Mouse (Mus musculus): ENCODE results near the gene Prkar2a. TPM values are rescaled to one million over a fixed set of nuclear protein-coding genes. Genes with fewer than 3 reads are reported as not detected.
A peak's percentile ranks its signal among the peaks of the same experiment; 100 is the strongest.

Gene Prkar2a
- polyA plus RNA-seq, 1 experiment from 2014 or later = 32.9 TPM

DNA sequence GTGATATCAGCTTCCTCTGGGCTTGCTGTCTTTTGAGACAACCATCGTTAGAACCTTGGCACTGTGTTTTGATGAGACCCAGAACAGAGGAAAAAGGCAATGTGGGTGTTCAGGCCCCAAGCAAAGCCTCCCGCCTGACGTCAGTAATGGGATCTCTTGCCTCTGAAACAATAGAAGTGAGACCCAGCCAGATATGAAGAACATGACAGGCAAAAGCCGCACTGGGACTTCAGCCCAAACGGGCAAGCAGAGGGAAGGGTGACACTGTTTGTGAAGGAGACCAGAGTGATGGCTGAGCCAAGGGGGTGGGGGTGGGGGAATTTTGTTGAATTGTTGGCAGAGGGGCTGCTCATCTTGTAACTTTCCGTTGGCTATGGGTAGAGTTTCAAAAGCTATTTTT, 68.3 kb downstream of the Prkar2a start:
- H3K27me3 ChIP-seq (replicated peaks) = no peaks in the 10 kb centered on the region
- H3K9ac ChIP-seq = no peak overlapping the region
- H3K36me3 ChIP-seq = no peaks in the 10 kb centered on the region
- ATAC-seq (ENCODE audit: insufficient read depth, low FRiP score, low read depth) = no peak
- no peaks in the 10 kb centered on the region for H3K9me3 ChIP-seq
- no peak overlapping the region for H3K27ac ChIP-seq
- no peaks in the 10 kb centered on the region for H3K4me1 ChIP-seq
- no peak overlapping the region for H3K4me3 ChIP-seq (replicated peaks)
- no peak overlapping the region for H3K4me2 ChIP-seq
- 38% methylated on average over 6 of the region's 6 CpGs for WGBS

DNA sequence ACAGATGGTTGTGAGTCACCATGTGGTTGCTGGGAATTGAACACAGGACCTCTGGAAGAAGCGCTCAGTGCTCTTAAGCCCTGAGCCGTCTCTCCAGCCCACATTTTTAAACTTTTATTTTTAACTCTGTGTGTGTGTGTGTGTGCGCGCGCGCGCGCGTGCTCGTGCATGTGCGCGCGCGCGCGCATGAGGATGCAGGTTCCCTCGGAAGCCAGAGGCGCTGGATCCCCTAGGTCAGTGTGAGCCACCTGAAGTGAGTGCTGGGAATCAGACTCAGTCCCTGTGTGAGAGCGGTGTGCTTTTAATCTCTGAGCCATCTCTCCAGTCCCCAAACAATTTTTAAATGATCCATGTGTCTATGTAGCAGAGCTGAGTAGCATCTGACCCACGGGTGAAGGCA, 70.0 kb downstream of the Prkar2a start:
- Histone ChIP-seq H3K4me2 (no peak overlapping the region), H3K4me3 (replicated peaks) (no peak overlapping the region), H3K9me3 (no peaks in the 10 kb centered on the region), H3K4me1 (no peaks in the 10 kb centered on the region), H3K27ac (no peak overlapping the region), H3K27me3 (replicated peaks) (no peaks in the 10 kb centered on the region), H3K9ac (no peak overlapping the region), H3K36me3 (no peaks in the 10 kb centered on the region)
- no peak for ATAC-seq (ENCODE audit: insufficient read depth, low FRiP score, low read depth)
- whole genome bisulfite sequencing = 95% methylated on average over 20 of the region's 20 CpGs

DNA sequence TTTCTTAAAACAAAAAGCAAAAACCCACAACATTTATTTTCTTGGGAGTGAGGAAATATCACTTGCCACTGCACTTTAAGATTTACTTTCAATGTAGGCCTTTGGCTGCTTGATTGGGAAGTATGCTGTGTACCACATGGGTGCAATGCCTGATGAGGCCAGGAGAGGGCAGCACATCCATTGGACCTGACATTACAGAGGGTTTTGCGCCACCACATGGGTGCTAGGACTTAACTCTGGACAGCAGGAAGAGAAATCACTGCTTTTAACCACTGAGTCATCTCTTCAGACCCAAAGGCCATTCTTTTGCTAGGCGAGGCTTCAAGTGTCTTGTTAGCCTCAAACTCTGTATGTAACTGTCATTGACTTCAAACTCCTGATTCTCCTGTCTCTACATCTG, 70.7 kb downstream of the Prkar2a start:
- H3K9ac ChIP-seq = no peak overlapping the region
- H3K27me3 ChIP-seq (replicated peaks) = no peaks in the 10 kb centered on the region
- WGBS = 68% methylated on average over 2 of the region's 2 CpGs

DNA sequence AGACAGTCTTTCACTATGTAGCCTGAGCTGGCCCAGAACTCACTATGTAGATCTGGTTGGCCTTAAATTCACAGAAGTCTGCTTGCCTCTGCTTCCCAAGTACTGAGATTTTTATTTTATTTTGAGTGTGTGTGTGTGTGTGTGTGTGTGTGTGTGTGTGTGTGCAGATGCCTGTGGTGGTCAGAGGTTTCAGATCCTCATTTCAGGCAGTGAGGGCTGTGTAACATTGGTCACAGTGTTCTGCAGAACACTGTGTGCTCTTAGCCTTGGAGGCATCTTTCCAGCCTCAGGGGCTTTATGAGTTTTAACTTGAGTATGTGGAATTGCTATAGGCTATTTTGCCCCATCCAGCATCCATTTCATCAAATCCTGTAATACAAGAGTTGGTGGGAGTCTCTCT, 72.4 kb downstream of the Prkar2a start:
- Histone ChIP-seq H3K4me1 (no peaks in the 10 kb centered on the region), H3K27ac (no peak overlapping the region), H3K27me3 (replicated peaks) (no peaks in the 10 kb centered on the region), H3K36me3 (no peaks in the 10 kb centered on the region), H3K4me3 (replicated peaks) (no peak overlapping the region), H3K9me3 (no peaks in the 10 kb centered on the region), H3K4me2 (no peak overlapping the region), H3K9ac (no peak overlapping the region)
- ATAC-seq (ENCODE audit: insufficient read depth, low FRiP score, low read depth) = no peak

More for the DNA sequence above, 70.7 kb downstream of the Prkar2a start:
- H3K9me3 ChIP-seq = no peaks in the 10 kb centered on the region
- no peaks in the 10 kb centered on the region for H3K4me1 ChIP-seq
- no peak overlapping the region for H3K4me3 ChIP-seq (replicated peaks)
- no peak overlapping the region for H3K27ac ChIP-seq
- H3K36me3 ChIP-seq = no peaks in the 10 kb centered on the region
- no peak for ATAC-seq (ENCODE audit: insufficient read depth, low FRiP score, low read depth)
- no peak overlapping the region for H3K4me2 ChIP-seq

DNA sequence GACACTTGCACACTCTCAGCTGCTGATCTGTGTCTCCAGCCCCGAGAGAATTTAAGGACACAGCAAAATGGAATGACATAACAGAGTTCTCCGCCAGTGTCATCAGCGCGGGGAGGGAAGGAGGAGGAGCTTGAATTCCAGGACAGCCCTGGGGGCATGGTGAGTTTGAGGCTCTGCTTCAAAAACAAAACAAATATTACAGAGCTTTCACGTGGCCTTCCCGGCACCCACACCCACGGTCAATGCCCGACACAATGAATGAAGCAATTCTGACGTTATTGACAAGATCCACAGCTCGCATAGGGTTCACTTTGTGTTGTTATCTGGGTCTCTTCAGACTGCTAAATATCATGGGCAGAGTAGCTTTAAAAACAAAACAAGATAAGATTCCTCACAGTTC, 75.9 kb downstream of the Prkar2a start:
- 60% methylated on average over 10 of the region's 10 CpGs for WGBS
- Histone ChIP-seq H3K4me3 (replicated peaks) (no peak overlapping the region), H3K27ac (no peak overlapping the region), H3K4me1 (no peaks in the 10 kb centered on the region), H3K4me2 (no peak overlapping the region), H3K9me3 (no peaks in the 10 kb centered on the region), H3K27me3 (replicated peaks) (no peaks in the 10 kb centered on the region), H3K36me3 (no peaks in the 10 kb centered on the region), H3K9ac (no peak overlapping the region)
- no peak for ATAC-seq (ENCODE audit: insufficient read depth, low FRiP score, low read depth)

DNA sequence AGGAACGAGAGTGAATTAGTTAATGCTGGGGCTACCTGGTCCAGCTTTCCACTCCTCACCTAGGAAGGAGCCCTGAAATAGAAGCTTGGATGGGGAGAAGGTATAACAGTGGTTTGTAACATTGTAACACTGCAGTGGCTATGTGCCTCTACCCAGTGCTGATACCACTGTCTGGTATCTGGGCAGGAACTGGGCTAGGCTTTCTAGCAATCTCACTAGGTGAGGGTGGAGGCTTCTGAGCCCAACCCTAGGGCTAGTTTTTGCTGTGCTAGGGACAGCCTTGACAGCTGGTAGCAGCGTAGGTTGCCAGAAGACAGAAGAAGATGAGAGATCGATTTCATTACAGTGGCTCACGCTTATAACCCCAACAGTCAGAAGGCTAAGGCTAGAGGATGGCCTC, 87.5 kb downstream of the Prkar2a start:
- H3K4me2 ChIP-seq = no peak overlapping the region
- H3K9ac ChIP-seq = no peak overlapping the region
- WGBS = 76% methylated on average over 4 of the region's 4 CpGs
- no peaks in the 10 kb centered on the region for H3K36me3 ChIP-seq
- H3K27ac ChIP-seq = no peak overlapping the region
- H3K27me3 ChIP-seq (replicated peaks) = no peaks in the 10 kb centered on the region
- H3K9me3 ChIP-seq = no peaks in the 10 kb centered on the region
- no peak for ATAC-seq (ENCODE audit: insufficient read depth, low FRiP score, low read depth)
- H3K4me3 ChIP-seq (replicated peaks) = no peak overlapping the region
- no peaks in the 10 kb centered on the region for H3K4me1 ChIP-seq

DNA sequence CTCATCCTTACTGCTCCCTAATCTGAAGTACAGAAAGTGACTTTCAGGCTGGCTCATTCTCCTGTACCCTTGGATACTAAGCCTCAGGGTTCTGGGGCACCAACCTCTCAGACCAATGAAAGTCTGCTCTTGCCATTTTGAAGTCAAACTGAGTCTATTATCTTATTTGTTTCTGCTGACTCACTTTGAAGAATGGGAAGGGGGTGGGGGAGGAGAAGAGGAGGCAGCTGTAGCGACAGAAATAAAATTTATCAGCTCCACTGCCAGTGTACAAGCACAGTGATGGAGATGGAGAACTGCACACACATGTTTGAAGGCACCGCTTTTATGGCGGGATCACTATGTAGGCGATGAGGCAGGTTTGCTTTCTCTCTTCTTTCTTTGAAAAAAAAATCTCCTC, 88.2 kb downstream of the Prkar2a start:
- no peaks in the 10 kb centered on the region for H3K9me3 ChIP-seq
- no peak overlapping the region for H3K4me3 ChIP-seq (replicated peaks)
- H3K27ac ChIP-seq = no peak overlapping the region
- H3K27me3 ChIP-seq (replicated peaks) = no peaks in the 10 kb centered on the region
- ATAC-seq (ENCODE audit: insufficient read depth, low FRiP score, low read depth) = no peak
- 73% methylated on average over 4 of the region's 4 CpGs for WGBS
- no peak overlapping the region for H3K9ac ChIP-seq
- no peak overlapping the region for H3K4me2 ChIP-seq
- H3K4me1 ChIP-seq = peaks cover 6% of the 10 kb centered on the region; the same call in 1 of the 2 replicates
- no peaks in the 10 kb centered on the region for H3K36me3 ChIP-seq

DNA sequence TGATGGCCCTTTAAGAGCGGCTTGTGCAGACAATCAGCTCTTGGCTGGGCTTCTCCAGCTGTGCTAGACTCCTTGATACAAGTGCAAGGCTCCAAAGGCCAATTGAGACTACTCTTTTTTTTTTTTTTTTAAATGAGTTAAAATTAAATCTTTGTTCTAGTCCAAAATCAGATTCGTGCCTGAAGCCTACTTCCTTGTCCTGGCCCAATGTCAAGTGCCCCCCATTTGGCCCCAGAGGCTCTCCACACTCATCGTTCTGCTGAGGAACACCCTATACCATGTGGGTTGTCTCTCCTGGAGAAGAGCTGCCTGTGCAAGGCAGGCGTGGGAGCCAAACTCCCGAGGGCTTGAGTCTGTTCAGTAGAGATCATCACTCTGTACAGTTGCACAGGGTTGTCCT, 91.8 kb downstream of the Prkar2a start:
- H3K9ac ChIP-seq = no peak overlapping the region
- no peak overlapping the region for H3K27ac ChIP-seq
- H3K27me3 ChIP-seq (replicated peaks) = no peaks in the 10 kb centered on the region
- no peaks in the 10 kb centered on the region for H3K36me3 ChIP-seq
- H3K4me1 ChIP-seq = peaks cover 17% of the 10 kb centered on the region
- no peak overlapping the region for H3K4me3 ChIP-seq (replicated peaks)
- no peak for ATAC-seq (ENCODE audit: insufficient read depth, low FRiP score, low read depth)
- no peaks in the 10 kb centered on the region for H3K9me3 ChIP-seq
- WGBS = 54% methylated on average over 5 of the region's 5 CpGs
- H3K4me2 ChIP-seq = no peak overlapping the region

DNA sequence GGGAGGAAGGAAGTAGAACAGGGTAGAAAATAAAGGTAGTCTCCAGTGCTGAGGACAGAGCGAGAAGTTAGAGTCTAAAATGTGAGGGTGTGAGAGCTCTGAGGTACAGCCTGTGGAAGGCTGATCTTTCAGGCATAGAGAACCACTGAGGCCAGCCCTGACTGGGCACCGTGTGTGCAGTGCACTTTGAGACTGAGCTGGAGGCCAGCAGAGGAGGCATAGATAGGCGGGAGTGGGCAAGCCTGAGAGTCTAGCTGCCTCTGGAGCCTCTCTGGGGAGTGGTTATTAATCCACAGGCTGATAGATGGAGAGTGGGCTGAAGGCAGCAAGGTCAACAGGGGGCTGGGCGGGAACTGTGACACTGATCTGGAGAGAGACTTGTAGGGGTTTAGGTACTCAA, 92.8 kb downstream of the Prkar2a start:
- Histone ChIP-seq H3K36me3 (no peaks in the 10 kb centered on the region), H3K27me3 (replicated peaks) (no peaks in the 10 kb centered on the region), H3K9ac (no peak overlapping the region), H3K27ac (no peak overlapping the region), H3K4me3 (replicated peaks) (no peak overlapping the region), H3K9me3 (no peaks in the 10 kb centered on the region), H3K4me1 (peaks cover 22% of the 10 kb centered on the region), H3K4me2 (no peak overlapping the region)
- 46% methylated on average over 4 of the region's 4 CpGs for WGBS
- no peak for ATAC-seq (ENCODE audit: insufficient read depth, low FRiP score, low read depth)

DNA sequence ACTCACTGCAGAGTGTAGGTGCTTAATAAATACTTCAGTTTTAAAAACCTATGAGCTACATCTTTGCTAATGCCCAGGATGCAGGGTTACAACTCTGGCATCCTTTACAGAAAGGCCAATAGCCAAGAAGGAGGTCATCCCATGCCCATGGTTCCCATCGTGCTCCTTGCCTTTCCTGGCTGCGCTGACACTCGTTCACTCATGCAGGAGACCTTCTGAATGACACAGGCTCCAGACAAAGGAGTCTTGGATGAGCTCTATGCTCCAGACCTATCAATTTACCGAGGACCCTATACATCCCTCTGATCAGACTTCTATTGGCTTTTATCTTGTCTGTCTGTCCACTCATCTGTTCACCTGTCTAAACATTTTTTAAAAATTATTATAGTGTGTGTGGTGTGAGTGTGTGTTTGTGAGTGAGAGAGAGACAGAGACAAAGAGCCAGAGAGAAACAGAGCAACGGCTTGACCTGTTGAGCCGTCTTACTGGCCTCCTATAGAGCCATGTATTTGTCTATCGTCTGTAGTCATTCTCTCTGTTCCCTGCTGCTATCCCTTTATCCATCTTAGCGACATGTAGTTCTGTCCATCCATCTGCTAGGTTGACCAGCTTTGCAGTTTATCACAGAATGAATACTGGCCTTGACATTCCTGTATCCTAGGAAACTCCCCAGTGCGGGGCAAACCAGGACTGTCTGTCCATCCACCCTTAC, 93.9 kb downstream of the Prkar2a start:
- Histone ChIP-seq H3K27me3 (replicated peaks) (no peaks in the 10 kb centered on the region), H3K4me2 (peak overlapping the region; percentile 75), H3K4me1 (peaks cover 22% of the 10 kb centered on the region), H3K4me3 (replicated peaks) (peak overlapping the region; percentile 93), H3K27ac (peak overlapping the region; percentile 76), H3K36me3 (no peaks in the 10 kb centered on the region), H3K9me3 (no peaks in the 10 kb centered on the region), H3K9ac (no peak overlapping the region)
- ATAC-seq (ENCODE audit: insufficient read depth, low FRiP score, low read depth) = peak; percentile 29
- WGBS = 25% methylated on average over 9 of the region's 9 CpGs

DNA sequence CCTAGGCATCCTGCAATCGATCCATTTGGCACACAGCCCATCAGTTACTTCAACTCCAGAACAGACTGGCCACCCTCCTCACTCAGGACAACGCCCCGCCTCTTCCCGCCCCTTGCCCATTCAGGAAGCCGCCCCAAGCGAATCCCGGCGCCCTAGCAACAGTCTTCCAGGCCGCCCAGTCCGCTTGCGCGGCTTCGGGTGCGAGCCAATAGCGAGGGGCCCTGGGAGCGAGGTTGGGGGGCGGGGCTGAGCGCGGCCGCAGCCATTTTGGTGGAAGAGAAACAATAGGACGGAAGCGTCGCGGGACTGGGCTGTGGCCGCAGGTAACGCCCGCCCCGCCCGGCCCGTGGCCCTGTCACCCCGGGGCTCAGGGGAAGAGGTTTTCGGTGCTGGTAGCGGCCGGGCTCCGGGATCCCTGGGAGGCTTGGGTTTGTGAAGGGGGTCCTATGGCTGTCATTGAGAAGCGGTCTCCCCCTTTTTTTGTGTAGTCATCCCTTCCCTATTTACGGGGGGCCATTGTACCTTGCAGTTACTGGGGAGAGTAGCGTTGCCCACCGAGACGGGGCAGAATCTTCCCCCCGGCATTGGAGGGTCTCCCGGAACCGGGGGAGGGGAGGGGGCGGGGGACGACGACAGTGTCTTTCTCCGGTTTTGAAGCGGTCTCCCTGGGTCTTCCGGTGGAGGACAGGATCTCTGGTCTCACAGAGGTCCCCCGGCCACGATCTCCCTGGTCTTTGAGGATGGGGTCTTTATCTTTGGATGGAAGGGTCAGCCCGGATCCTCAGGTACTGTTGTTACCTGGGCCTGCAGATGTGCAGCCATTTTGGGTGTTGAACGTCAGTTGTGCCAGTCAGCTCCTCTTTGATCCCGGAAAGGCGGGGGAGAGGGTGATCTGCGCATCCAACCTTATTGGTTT, 94.7 kb downstream of the Prkar2a start, which contains the start of gene Ip6k2:
Gene Ip6k2 (plus strand): TSS at position 249 of the 916 bp plus-strand sequence.
- under 1% methylated on average over 56 of the region's 56 CpGs for WGBS
- Histone ChIP-seq H3K9me3 (no peaks in the 10 kb centered on the region), H3K27ac (peak within 1 kb of the TSS; percentile 89), H3K4me3 (replicated peaks) (peak within 1 kb of the TSS; percentile 93), H3K4me1 (peaks cover 28% of the 10 kb centered on the region), H3K27me3 (replicated peaks) (no peaks in the 10 kb centered on the region), H3K9ac (peak within 1 kb of the TSS; percentile 93), H3K36me3 (no peaks in the 10 kb centered on the region), H3K4me2 (peak within 1 kb of the TSS; percentile 75)
- ATAC-seq (ENCODE audit: insufficient read depth, low FRiP score, low read depth) = peak; percentile 98

DNA sequence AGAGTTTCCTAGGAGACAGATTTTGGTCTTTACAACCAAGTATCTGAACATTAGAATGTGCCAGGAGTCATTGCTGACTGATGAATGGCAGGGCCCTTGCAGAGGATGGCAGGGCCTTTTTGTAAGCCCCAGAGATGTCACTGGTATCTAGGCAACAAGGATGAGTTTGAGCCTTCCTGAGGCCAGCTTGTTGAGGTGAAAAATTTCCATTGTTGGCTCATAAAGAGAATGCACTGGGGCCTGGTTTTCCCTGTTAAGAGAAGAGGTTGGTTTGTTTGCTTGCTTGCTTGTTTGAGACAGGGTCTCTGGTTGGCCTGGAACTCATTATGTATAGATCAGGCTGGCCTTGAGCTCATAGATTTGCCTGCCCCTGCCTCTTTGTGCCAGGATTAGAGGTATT, 96.3 kb downstream of the Prkar2a start:
- Histone ChIP-seq H3K9me3 (no peaks in the 10 kb centered on the region), H3K4me3 (replicated peaks) (peak overlapping the region; percentile 93), H3K27me3 (replicated peaks) (no peaks in the 10 kb centered on the region), H3K9ac (no peak overlapping the region), H3K4me1 (peaks cover 33% of the 10 kb centered on the region), H3K4me2 (peak overlapping the region; percentile 75), H3K36me3 (no peaks in the 10 kb centered on the region), H3K27ac (no peak overlapping the region)
- no peak for ATAC-seq (ENCODE audit: insufficient read depth, low FRiP score, low read depth)

Measured in stomach, embryonic 15.5 days (tissue).